Mouse (Mus musculus) stomach, embryonic 16.5 days (tissue): ENCODE results near the gene Ahsa1. TPM values are rescaled to one million over a fixed set of nuclear protein-coding genes. Genes with fewer than 3 reads are reported as not detected.
"Not testable (repeated sequence)": the region's sequence is repeated elsewhere in the genome, so short reads cannot be mapped to it uniquely, and the experiment has no call there.

ENCODE experiments used
- ATAC-seq: fragments of 200-750 bp; cut with Nextera tagmentation; 2 replicates; pipeline ENCODE4 v1.8.0; 2017; ENCODE audit warnings: moderate number of reproducible peaks, moderate TSS enrichment; ENCODE audit not compliant: insufficient read depth, low FRiP score
- H3K27ac ChIP-seq: fragments of 300-500 bp; sonication (generic); 2 replicates; pipeline ENCODE4 v1.5.1; 2014; ENCODE audit warnings: low read length
- H3K27me3 ChIP-seq: fragments of 300-500 bp; sonication (generic); 2 replicates; pipeline ENCODE4 v1.6.1; 2014; ENCODE audit warnings: low read length, control low read depth, mixed read lengths; ENCODE audit not compliant: control insufficient read depth, insufficient read depth
- H3K36me3 ChIP-seq: fragments of 300-500 bp; sonication (generic); 2 replicates; pipeline ENCODE4 v1.6.1; 2014; ENCODE audit warnings: low read length; ENCODE audit not compliant: control insufficient read depth, insufficient read depth
- H3K4me1 ChIP-seq: fragments of 300-500 bp; sonication (generic); 2 replicates; pipeline ENCODE4 v1.6.1; 2014; ENCODE audit warnings: low read length, control low read depth, mixed read lengths; ENCODE audit not compliant: control insufficient read depth, insufficient read depth
- H3K4me2 ChIP-seq: fragments of 300-500 bp; sonication (generic); 2 replicates; pipeline ENCODE4 v1.6.1; 2014; ENCODE audit warnings: low read depth, low read length, mixed read lengths
- H3K4me3 ChIP-seq: fragments of 300-500 bp; sonication (generic); replicated peaks from 2 replicates; pipeline ENCODE4 v1.5.1; 2014; ENCODE audit warnings: mild to moderate bottlenecking, low read length
- H3K9ac ChIP-seq: fragments of 300-500 bp; sonication (generic); 2 replicates; pipeline ENCODE4 v1.6.1; 2014; ENCODE audit warnings: low read length
- H3K9me3 ChIP-seq: fragments of 300-500 bp; sonication (generic); replicated peaks from 2 replicates; pipeline ENCODE4 v1.6.1; 2016; ENCODE audit warnings: low read length, control low read depth; ENCODE audit not compliant: control insufficient read depth
- WGBS: fragments of 180-500 bp; shearing (Covaris S2); extraction: QIAGEN DNeasy Blood & Tissue Kit; methylation state at CpG from one replicate; pipeline ENCODE4 v1.1.7; 2014; 5-methylcytosine and 5-hydroxymethylcytosine counted together
- polyA plus RNA-seq: library from polyadenylated mRNA; unstranded; fragments of >200 nt; fragmentation: Nextera tagmentation; extraction: Ambion mirVana; gene quantifications from 2 replicates; pipeline ENCODE4 v1.2.1, GENCODE M21; 2015

Gene Ahsa1
- polyA plus RNA-seq, 1 experiment from 2014 or later, result 202 TPM

GRCm38 (mm10) chr12:87293934-87294333, 27.7 kb downstream of the Ahsa1 start:
- peaks cover 6% of the 10 kb centered on the region for H3K27me3 ChIP-seq
- no peak overlapping the region for H3K27ac ChIP-seq
- H3K4me1 ChIP-seq, result no peaks in the 10 kb centered on the region
- H3K4me2 ChIP-seq, result no peak overlapping the region
- no peak overlapping the region for H3K9ac ChIP-seq
- 72% methylated on average over 6 of the region's 6 CpGs for WGBS
- no peak overlapping the region for H3K4me3 ChIP-seq
- no peaks in the 10 kb centered on the region for H3K36me3 ChIP-seq
- no peaks in the 10 kb centered on the region for H3K9me3 ChIP-seq
- no peak for ATAC-seq

GRCm38 (mm10) chr12:87299037-87299656, 32.9 kb downstream of the Ahsa1 start:
- Histone ChIP-seq H3K27me3 (peaks cover 15% of the 10 kb centered on the region), H3K9me3 (no peaks in the 10 kb centered on the region), H3K27ac (no peak overlapping the region), H3K9ac (peak overlapping the region; percentile 80), H3K4me1 (peaks cover 10% of the 10 kb centered on the region; the same call in 1 of the 2 replicates), H3K4me3 (peak overlapping the region; percentile 80), H3K36me3 (no peaks in the 10 kb centered on the region), H3K4me2 (peak overlapping the region; percentile 99)
- ATAC-seq, result peak; percentile 45; the same call in 1 of the 2 replicates
- 7% methylated on average over 29 of the region's 29 CpGs for WGBS

DNA sequence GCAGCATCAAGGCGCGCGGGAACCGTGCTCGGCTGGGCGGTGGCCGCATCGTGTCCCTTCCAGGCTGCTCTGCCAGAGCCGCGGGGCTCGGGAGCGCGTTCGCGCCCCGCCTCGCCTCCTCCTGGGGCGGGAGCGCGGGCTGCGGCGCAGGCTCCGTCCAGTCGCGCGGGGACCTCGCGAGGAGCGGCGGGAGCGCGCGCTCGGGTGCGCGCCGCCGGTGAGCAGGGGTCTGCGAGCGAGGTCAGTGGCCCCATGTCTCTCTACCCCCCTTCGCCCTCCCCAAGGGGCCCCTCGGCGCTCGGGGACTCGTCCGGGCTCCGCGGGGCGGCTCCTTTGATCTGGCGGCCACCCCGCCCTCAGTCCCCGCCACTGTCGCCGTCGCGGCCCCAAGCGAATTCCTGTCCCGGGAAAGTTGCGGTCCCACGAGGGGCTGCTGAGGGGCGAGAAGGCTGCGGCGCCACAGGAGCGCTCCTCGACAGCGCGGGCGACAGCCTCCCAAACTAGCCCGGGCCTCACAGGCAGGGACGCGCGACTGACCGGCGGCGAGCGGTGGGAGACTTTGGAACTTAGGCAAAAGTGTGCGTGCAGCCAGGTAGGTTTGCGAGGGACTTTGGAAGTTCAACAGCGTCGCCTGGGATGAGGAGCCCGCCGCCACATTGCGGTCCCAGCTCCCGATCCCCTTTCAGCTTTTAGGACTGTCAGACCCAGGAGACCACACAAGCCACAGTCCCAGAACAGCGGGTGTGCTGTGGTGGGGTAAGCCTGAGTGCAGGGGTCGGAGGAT, 33.6 kb downstream of the Ahsa1 start, which contains the start of gene Ism2:
TSS of gene Ism2 (minus strand) at position 49 of the 784 bp plus-strand sequence.
- under 1% methylated on average over 83 of the region's 86 CpGs for WGBS
- Histone ChIP-seq H3K36me3 (no peaks in the 10 kb centered on the region), H3K27ac (no peak within 1 kb of the TSS), H3K9me3 (no peaks in the 10 kb centered on the region), H3K4me2 (peak within 1 kb of the TSS; percentile 99), H3K4me1 (peaks cover 10% of the 10 kb centered on the region; the same call in 1 of the 2 replicates), H3K9ac (peak within 1 kb of the TSS; percentile 80), H3K27me3 (peaks cover 15% of the 10 kb centered on the region), H3K4me3 (peak within 1 kb of the TSS; percentile 80)
- ATAC-seq, result peak; percentile 79

DNA sequence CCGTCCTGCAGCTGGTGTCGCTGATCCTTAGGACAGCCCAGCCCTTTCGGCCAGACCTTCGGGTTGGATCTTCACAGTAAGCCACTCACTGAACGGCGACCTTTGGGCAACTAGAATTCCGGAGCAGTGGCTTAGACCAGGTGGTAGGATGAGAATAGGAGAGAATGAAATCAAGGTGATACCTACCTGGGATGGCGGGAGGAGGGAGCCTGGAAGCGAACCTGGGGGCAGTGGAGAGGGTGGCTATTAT, 34.1 kb downstream of the Ahsa1 start:
- no peaks in the 10 kb centered on the region for H3K36me3 ChIP-seq
- peaks cover 15% of the 10 kb centered on the region for H3K27me3 ChIP-seq
- WGBS, result 2% methylated on average over 9 of the region's 9 CpGs
- ATAC-seq, result no peak
- H3K4me2 ChIP-seq, result peak overlapping the region; percentile 99
- H3K4me1 ChIP-seq, result peaks cover 10% of the 10 kb centered on the region; the same call in 1 of the 2 replicates
- H3K9ac ChIP-seq, result peak overlapping the region; percentile 80
- H3K9me3 ChIP-seq, result no peaks in the 10 kb centered on the region
- no peak overlapping the region for H3K27ac ChIP-seq
- H3K4me3 ChIP-seq, result peak overlapping the region; percentile 80

DNA sequence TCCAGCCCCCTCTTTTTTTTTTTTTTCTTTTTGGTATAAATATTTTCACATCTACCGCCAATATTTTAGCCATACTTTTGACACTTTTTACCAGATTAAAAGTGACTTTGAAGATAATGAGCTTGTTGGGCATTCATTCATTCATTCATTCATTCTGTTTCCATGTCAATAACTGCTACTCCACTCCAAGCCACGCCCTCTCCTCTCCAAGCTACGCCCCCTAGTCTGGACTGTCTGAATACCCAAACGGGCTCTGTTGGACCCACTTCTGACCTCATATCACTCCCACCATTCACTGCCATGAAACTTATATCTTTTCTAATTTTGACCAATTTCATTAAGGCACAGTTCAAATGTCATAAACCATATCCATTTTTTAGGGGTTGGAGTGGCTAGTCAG, 34.9 kb downstream of the Ahsa1 start:
- no peaks in the 10 kb centered on the region for H3K9me3 ChIP-seq
- H3K9ac ChIP-seq, result no peak overlapping the region
- no peak overlapping the region for H3K4me3 ChIP-seq
- H3K27ac ChIP-seq, result no peak overlapping the region
- WGBS, result 53% methylated on average over 4 of the region's 4 CpGs
- no peak for ATAC-seq
- peaks cover 10% of the 10 kb centered on the region; the same call in 1 of the 2 replicates for H3K4me1 ChIP-seq
- H3K27me3 ChIP-seq, result peaks cover 15% of the 10 kb centered on the region
- H3K4me2 ChIP-seq, result no peak overlapping the region
- no peaks in the 10 kb centered on the region for H3K36me3 ChIP-seq

DNA sequence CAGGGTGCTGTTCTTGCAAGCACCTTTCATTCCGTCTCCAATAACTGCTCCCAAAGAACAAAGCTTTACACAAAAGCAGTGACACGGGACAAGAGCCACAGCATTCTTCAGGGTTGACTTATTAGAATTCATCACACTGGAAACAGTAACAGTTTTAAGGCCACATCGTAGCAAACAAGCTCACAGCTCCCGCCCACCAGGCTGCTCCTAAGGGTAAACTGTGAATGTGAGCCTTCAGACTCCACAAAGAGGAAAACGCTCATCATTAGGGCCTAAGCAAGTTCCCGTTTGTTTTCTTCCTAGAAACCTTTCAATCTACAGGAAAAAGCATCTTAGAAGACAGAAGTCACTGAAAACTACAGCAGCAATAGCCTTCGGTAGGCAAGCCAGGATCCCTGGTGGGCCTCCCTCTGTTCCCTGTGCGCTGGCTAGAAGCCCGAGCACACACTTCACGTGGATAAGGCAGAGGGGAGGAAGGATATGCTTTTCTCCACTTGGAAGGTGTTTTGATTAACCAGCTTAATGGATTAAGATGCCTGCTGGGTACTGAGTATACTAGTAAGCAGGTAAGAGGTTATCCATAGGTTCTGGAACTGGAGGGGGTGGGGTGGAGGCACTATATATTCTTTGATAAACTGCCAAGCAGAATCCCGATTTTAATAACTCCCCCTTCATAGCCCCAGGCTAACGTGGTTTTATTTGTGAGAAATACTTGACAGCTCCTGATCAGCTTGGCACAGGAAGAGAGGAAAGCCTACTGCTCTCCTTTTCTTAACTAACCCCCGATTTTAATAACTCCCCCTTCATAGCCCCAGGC, 39.7 kb downstream of the Ahsa1 start:
- ATAC-seq, result no peak
- 38% methylated on average over 13 of the region's 13 CpGs for WGBS

GRCm38 (mm10) chr12:87306584-87306844, 40.2 kb downstream of the Ahsa1 start:
- 73% methylated on average over 4 of the region's 4 CpGs for WGBS
- ATAC-seq, H3K4me2 ChIP-seq, H3K9ac ChIP-seq, H3K27ac ChIP-seq, H3K9me3 ChIP-seq, H3K36me3 ChIP-seq, H3K4me3 ChIP-seq, H3K27me3 ChIP-seq, H3K4me1 ChIP-seq: not testable (repeated sequence)

More for the DNA sequence above, 39.7 kb downstream of the Ahsa1 start:
- Histone ChIP-seq H3K27ac (no peak overlapping the region), H3K36me3 (peaks cover 7% of the 10 kb centered on the region; the same call in 1 of the 2 replicates), H3K27me3 (no peaks in the 10 kb centered on the region), H3K4me2 (no peak overlapping the region), H3K4me3 (no peak overlapping the region), H3K9me3 (no peaks in the 10 kb centered on the region), H3K4me1 (no peaks in the 10 kb centered on the region), H3K9ac (no peak overlapping the region)

DNA sequence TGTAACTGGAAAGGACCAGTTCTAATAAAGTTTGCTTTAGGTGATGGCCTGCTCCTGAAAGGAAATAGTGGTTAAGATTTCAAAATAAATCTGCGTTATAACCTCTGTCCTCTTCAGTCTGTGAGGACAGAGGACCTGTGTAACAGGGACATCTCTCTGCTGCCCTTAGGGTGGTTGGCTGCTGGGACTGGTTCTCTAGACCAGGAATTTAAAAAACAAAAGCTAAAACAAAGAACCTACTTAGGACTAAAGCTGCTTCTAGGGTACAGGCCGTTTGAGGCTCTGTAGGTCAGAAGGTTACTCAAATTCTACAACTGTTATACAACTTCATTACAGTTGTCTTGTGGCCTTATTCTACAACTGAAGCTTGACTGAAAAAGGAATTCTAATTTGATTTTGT, 46.8 kb downstream of the Ahsa1 start:
- no peaks in the 10 kb centered on the region for H3K27me3 ChIP-seq
- no peak overlapping the region for H3K27ac ChIP-seq
- ATAC-seq, result no peak
- H3K36me3 ChIP-seq, result peaks cover 13% of the 10 kb centered on the region; the same call in 1 of the 2 replicates
- H3K9me3 ChIP-seq, result no peaks in the 10 kb centered on the region
- no peak overlapping the region for H3K4me3 ChIP-seq
- no peaks in the 10 kb centered on the region for H3K4me1 ChIP-seq
- H3K9ac ChIP-seq, result no peak overlapping the region
- no peak overlapping the region for H3K4me2 ChIP-seq
- 72% methylated on average over 2 of the region's 2 CpGs for WGBS

GRCm38 (mm10) chr12:87317951-87318350, 51.7 kb downstream of the Ahsa1 start:
- Histone ChIP-seq H3K36me3 (no peaks in the 10 kb centered on the region), H3K4me1 (no peaks in the 10 kb centered on the region), H3K27ac (no peak overlapping the region), H3K9ac (no peak overlapping the region), H3K27me3 (no peaks in the 10 kb centered on the region), H3K4me3 (no peak overlapping the region), H3K4me2 (no peak overlapping the region), H3K9me3 (no peaks in the 10 kb centered on the region)
- 69% methylated on average over 1 of the region's 1 CpGs for WGBS
- ATAC-seq, result no peak
